Mouse (Mus musculus) cerebellum, postnatal 14 days (tissue): ENCODE results near the gene Slc36a1.
A peak's percentile ranks its signal among the peaks of the same experiment; 100 is the strongest.

Experiments
- DNase-seq, 2 experiments: peaks; one replicate each; pipeline ENCODE4 v3.0.0; 2021; ENCODE audit warnings: mixed read lengths in 2 of 2

Gene Slc36a1

DNA sequence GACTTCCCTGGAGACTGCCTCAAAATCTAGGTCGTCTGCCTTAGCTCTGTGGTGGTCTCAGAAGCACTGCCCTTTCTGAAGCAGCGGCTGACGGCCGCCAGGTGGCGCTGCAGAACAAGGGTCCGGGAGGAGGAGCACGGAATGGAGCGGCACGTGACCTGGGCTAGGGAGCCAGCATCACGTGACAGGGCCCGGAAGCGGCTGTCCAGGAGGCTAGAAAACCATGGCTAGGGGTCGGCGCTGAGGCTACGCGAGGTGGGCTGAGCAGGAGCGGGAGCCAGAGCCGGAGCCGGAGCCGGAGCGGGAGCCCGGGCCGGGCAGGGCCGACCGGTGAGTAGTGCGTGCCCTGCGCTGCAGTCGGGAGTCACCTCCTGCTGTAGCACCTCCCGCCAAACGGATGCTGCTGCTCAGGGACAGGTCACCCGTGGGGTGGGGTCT lies at the start of gene Slc36a1:
TSS of gene Slc36a1 (plus strand) at position 192 of the 438 bp plus-strand sequence.
- peak; percentile 99 to 100 for DNase-seq

GRCm38 (mm10) chr11:55154398-55155069 lies 49.6 kb upstream of the Slc36a1 start:
- DNase-seq = no peak

GRCm38 (mm10) chr11:55155070-55155421 lies 49.1 kb upstream of the Slc36a1 start:
- no peak for DNase-seq

GRCm38 (mm10) chr11:55158785-55159359 lies 45.3 kb upstream of the Slc36a1 start:
- peak; percentile 92 to 96 for DNase-seq

DNA sequence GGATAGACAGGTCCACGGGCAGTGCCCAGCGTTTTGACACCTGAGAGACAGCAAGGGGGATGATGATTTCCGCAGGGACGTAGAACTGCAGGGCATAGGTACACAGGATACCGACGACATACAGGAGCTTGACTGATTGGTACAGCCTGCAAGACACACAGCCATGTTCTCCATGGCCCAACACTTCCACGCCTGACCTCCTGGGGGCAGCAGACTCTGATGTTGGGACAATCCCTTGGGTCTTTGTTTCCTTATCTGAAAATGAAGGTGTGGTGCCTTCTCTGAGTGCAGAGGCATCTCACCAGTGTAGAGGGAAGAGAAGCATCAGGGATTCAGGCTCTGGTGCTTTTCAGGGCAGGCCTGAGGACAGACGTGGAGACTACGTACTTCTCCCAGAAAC lies 41.5 kb upstream of the Slc36a1 start:
- DNase-seq = peak; percentile 71 to 78

DNA sequence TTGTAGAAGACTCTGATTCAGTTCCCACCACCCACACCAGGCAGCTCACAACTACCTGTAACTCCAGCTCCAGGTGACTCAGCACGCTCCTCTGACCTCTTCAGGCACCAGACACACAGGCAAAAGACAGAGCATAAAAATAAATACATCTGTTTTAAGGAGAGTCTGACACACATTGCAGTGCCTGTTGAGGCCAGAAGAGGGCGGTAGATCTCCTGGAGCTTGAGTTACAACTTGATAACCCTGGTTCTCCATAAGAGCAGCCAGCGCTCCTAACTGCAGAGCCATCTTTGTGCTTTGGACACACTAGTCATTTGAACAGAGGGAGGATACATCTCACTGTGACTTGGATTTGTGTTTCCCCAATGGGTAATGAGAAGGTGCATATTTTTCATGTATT lies 39.4 kb upstream of the Slc36a1 start:
- peak; percentile 69 to 74 for DNase-seq

- no peak for DNase-seq
These were observed 38.4 kb upstream of the Slc36a1 start for GRCm38 (mm10) chr11:55165748-55166147.

DNA sequence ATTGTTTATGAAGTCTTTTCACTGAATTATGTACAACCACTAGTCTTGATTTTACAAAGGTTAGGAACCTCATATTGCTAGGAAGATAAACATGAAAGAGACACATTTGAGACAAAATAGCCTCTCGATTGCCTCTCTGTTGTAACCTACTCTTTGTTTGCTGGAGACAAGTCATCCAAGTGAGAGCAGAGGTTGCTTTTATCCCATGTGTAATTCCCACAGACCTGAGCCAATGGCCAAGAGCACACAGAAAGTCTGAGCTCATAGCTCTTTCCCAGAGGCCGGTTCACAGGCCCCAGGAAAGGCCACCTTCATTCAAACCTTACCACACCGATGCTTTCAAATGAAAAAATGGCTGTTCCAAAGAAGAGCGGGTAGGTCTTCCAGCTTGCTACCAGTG lies 35.6 kb upstream of the Slc36a1 start:
- no peak for DNase-seq

GRCm38 (mm10) chr11:55168914-55169313 lies 35.2 kb upstream of the Slc36a1 start:
- DNase-seq = no peak

GRCm38 (mm10) chr11:55170501-55170900 lies 33.6 kb upstream of the Slc36a1 start:
- no peak for DNase-seq

- DNase-seq = no peak
These were observed 25.3 kb upstream of the Slc36a1 start for GRCm38 (mm10) chr11:55178830-55179229.

DNA sequence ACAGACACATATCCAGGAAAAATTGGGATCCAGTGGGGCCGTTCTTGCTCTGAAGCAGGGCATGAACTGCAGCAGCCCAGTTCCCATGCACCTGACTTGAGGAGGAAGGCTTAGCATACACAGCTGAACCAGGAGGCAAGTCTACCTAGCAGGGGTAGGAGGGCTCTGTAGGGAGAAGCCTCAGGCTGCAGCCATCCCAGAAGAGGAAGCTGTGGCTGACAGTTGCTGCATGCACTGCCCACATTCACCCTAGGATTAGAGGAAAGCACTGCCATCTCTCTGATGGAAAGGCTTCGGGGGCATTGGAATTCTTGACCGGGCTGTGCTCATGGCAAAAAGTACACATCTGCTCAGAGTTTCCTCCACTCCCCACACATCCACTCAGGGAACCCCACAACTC lies 24.3 kb upstream of the Slc36a1 start:
- no peak for DNase-seq

DNA sequence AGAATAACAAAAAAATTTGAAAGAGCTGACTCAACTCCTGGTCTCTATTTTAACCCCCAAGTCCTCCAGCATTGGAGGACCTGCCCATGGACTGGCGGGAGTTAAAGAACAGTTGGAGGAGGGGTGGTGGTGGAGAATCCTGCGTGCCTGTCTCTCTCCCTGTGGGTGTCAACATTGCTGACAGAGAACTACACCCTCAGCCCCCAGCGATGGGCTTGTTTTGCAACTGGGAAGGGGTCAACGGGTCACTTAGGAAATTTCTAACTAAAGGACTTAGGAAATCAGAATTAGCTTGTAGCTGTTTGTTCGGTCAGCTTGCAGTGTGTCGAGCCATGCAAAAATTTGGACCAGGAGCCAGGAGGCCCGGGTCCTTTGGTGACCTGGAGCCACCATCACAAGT lies 21.0 kb upstream of the Slc36a1 start:
- no peak for DNase-seq

DNA sequence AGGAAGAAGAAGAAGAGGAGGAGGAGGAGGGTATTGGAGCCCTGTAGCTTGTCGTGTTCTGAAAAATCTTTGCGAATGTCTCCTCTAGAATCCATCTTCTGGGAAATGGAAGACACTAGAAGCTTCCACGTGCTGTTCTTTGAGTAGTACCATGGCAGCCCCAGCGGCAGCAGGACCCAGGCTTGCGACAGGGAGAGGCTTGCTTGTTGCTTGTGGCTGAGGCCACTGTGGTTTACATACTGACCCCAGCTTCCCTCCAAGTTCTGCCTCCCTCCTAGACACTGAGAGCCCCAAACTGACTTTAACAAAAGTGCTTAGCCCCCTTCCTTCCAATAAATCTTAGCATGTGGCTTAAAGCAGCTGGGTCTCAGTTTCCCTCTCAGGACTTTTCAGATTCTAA lies 19.9 kb upstream of the Slc36a1 start:
- DNase-seq = no peak

DNA sequence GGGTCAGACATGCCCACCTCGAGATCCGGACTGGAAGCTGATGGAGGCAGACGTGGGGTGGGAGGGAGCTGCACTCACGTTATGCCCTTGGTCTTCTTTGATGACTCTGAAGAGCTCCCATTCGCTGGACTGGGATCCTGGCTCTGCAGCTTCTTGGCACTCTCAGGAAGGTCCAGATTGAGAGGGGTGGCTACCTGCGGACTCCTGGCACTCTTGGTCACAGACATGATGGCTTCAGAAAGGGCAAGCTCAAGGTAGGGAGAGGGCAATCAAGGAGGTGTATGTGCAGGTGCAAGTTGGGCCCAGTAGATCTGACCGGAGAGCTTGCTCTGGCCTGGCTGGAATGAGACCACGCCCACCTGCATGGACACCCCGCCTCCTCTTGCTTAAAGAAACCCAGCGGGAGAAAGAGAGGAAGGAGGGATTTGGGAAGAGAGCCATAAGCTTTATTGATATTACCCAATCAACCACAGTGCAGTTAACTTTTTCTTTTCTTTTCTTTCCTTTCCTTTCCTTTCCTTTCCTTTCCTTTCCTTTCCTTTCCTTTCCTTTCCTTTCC lies 19.3 kb upstream of the Slc36a1 start, which contains the start of gene Slc36a2:
TSS of gene Slc36a2 (minus strand) at position 345 of the 559 bp plus-strand sequence.
- DNase-seq = peak; percentile 85 to 89

DNA sequence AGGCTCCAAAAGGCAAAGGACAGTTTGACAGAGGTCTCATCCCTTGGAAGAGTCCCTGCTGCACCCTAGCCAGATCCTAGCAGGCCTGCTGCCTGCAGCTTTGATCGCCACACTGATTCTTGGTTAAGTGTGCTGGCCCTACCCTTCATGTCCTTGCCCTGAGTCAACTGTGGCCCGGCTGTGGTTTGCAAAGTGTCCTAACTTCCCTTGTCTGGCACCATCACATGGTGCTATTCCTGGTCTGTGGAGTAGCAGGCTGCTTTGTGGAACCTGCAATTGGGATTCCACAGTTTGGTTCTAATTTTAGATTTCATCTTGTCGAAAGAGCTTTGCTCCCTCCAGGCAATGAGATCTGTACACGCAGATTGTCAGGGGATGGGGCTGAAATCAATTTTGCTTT lies 16.9 kb upstream of the Slc36a1 start:
- no peak for DNase-seq

GRCm38 (mm10) chr11:55187777-55188176 lies 16.4 kb upstream of the Slc36a1 start:
- no peak for DNase-seq

DNA sequence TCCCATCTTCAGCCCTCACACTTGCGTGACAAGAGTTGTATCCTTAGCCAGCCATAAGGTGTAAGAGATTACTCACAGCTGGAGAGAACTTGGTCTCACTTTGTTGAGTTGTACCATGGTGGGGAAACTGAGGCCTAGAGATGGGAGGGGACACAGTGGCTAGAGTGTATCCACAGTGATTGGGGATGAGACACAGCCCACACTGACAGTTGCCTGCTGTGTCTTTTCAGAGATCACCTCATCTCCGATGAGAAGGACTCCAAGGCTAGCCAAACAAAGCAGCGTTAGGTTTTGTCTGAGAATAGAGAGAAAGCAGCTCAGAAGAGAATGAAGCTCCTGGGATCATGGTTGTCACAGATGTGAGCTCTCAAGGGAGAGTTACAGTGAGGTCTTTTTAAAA lies 13.9 kb upstream of the Slc36a1 start:
- no peak for DNase-seq

- no peak for DNase-seq
These were observed 7.1 kb upstream of the Slc36a1 start for GRCm38 (mm10) chr11:55197086-55197485.

DNA sequence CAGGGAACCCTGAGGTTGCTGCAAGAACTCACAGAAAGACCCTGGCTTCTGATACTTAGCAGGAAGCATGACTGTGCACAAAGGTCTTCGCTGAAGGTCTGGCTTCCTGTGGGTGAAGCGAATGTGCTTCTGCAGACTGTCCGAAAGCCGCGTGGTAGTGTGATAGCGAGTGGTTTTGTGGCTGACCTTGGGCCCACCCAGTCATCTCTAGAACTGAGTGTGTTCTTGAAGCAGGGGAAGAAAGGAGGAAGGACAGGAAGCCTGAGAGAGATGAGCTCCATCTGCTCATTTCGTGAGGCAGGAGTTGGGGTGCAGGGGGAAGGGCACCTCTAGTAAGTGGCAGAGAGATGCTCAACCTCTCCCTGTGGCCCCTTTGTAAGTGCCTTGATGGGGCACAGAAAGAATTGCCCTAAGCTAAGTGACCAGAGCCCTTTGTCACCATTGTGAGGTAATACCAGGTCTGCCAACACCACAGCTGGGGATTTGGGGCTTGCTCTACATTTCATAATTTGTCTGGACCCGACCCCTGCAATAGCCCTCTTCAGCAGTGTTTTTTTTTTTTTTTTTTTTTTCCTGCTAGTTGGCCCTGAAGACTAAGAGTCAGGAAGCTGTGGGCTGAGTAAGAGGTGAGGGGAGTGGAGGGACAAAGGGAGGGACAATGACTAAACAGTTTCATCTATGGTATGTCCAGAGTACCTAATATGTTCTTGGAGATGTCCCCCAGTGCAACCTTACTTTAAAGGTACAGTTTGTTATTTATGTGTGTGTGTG lies 6.2 kb upstream of the Slc36a1 start:
- DNase-seq = no peak

- peak; percentile 54 to 59 for DNase-seq
These were observed 452 bp downstream of the Slc36a1 start for GRCm38 (mm10) chr11:55204602-55205001.

GRCm38 (mm10) chr11:55208001-55208690 lies 4.0 kb downstream of the Slc36a1 start:
- no peak for DNase-seq

GRCm38 (mm10) chr11:55209032-55209431 lies 4.9 kb downstream of the Slc36a1 start:
- no peak for DNase-seq
